Mouse (Mus musculus) ES-E14 (cell line): ENCODE results near the gene Cyp17a1.

Source experiments
- HCFC1 ChIP-seq: IDR thresholded peaks from 2 replicates; pipeline ENCODE4 v1.6.1; 2012; ENCODE audit warnings: low read length, inconsistent platforms, borderline replicate concordance; ENCODE audit not compliant: insufficient read depth
- ZC3H11A ChIP-seq: IDR thresholded peaks from 2 replicates; pipeline ENCODE4 v1.6.1; 2012; ENCODE audit warnings: low read depth, mild to moderate bottlenecking, inconsistent platforms, low read length, borderline replicate concordance
- ZNF384 ChIP-seq: IDR thresholded peaks from 2 replicates; pipeline ENCODE4 v1.6.1; 2012; ENCODE audit warnings: low read depth, low read length, inconsistent platforms

- no peak for TF ChIP-seq ZNF384
- TF ChIP-seq ZC3H11A, result no peak
- no peak for TF ChIP-seq HCFC1
Measured at GRCm38 (mm10) chr19:46625015-46625414, 48.0 kb downstream of the Cyp17a1 start.
